Mouse (Mus musculus) embryo, embryonic 10.5 days (tissue): ENCODE measurements around the gene Dedd2.
"Not testable (repeated sequence)": the region's sequence is repeated elsewhere in the genome, so short reads cannot be mapped to it uniquely, and the experiment has no call there.

Experiments
- DNase-seq: peaks from one replicate; pipeline ENCODE4 v3.0.0-alpha.2; 2015; ENCODE audit warnings: low spot score

The Dedd2 gene

GRCm38 (mm10) chr7:25220457-25221101, at the start of gene Dedd2:
TSS of gene Dedd2 (minus strand) at chr7:25220615.
- DNase-seq: peak; percentile 14

GRCm38 (mm10) chr7:25269545-25270271, 49.3 kb upstream of the Dedd2 start:
- DNase-seq: no peak

DNA sequence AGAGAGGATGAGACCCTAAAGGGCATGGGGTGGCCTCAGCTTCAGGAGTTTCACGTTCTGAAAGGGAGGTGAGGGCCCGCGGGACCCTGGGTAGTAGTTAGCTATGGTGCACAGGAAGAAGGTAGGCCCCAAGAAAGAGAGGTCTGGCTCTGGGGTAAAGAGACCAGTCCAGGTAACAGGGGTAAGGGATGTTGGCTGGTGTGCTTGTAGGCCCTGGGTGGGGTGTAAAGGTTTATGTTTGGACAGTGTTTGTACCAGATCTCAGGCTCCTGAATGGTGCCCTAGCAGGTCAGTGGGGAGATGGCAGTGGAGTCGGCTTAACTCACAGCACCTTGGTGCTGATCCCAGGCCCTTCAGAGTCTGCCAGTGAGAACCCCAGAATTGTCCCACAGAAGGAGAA, 48.6 kb upstream of the Dedd2 start:
- DNase-seq: no peak

GRCm38 (mm10) chr7:25268588-25268987, 48.2 kb upstream of the Dedd2 start:
- DNase-seq: no peak

GRCm38 (mm10) chr7:25267751-25268463, 47.5 kb upstream of the Dedd2 start:
- peak; percentile 100 for DNase-seq

GRCm38 (mm10) chr7:25267301-25267750, 46.9 kb upstream of the Dedd2 start, which contains the start of gene Cic:
TSS of gene Cic (plus strand) at chr7:25267704.
- DNase-seq: peak; percentile 100

DNA sequence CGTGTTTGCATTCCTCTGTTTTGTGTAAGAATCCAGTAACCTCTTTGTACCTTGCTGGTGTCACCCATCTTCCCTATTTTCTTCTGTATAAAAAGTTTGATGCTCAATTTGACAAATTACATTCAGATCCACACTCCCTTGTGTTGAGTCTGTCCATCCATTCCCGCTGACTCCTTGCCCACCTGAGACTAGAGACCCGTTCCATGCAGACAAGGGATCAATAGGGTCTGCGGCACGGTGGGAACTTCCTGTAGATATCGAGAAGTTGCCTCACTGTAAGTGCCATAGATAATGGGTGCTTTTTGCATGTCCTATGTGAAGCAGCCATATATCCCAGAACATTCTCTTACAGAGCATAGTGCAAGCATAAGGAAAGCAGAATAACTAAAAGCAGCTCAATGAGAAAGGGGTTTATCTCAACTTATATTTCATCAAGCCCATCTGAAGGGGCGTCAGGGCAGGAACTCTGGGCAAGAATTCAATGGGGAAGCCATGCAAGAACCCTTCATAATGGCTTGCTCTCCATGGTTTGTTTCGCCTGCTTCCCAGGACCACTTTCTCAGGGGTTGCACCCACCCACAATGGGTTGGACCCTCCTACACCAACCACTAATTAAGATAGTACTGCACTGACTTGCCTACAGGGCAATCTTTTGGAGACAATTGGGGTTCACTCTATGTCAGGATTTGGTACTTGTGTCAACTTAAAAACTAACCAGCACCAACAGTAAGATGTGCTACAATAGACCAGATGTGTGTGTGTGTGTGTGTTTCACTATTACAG, 46.0 kb upstream of the Dedd2 start:
- no peak for DNase-seq

GRCm38 (mm10) chr7:25265743-25266142, 45.3 kb upstream of the Dedd2 start:
- DNase-seq: not testable (repeated sequence)

- DNase-seq: no peak
These were observed 43.8 kb upstream of the Dedd2 start for GRCm38 (mm10) chr7:25263968-25264870.

- DNase-seq: no peak
These were observed 41.5 kb upstream of the Dedd2 start for GRCm38 (mm10) chr7:25261896-25262295.

DNA sequence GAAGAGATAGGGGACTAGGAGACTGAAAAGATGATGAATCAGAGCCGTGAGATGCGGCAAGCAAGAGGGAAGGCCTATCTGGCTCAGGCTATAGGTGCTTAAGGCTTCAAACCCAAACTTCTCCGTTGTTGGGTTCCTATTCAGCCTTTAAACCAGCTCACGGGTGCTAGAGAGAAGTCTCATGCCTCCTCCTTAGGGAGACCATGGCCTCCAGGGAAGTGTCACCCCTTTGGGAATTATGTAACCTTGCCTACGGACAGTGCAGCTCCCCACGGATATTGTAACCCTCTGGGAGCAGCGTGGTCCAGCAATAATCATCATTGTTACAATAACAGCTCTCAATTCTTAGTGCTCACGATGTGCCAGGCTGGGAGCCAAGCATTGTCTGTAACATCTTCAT, 31.4 kb upstream of the Dedd2 start:
- DNase-seq: no peak

- peak; percentile 83 for DNase-seq
These were observed 30.8 kb upstream of the Dedd2 start for GRCm38 (mm10) chr7:25251071-25251791.

GRCm38 (mm10) chr7:25250141-25250972, 29.9 kb upstream of the Dedd2 start, which contains the start of gene Erf:
TSS of gene Erf (minus strand) at chr7:25250761.
- peak; percentile 94 for DNase-seq

DNA sequence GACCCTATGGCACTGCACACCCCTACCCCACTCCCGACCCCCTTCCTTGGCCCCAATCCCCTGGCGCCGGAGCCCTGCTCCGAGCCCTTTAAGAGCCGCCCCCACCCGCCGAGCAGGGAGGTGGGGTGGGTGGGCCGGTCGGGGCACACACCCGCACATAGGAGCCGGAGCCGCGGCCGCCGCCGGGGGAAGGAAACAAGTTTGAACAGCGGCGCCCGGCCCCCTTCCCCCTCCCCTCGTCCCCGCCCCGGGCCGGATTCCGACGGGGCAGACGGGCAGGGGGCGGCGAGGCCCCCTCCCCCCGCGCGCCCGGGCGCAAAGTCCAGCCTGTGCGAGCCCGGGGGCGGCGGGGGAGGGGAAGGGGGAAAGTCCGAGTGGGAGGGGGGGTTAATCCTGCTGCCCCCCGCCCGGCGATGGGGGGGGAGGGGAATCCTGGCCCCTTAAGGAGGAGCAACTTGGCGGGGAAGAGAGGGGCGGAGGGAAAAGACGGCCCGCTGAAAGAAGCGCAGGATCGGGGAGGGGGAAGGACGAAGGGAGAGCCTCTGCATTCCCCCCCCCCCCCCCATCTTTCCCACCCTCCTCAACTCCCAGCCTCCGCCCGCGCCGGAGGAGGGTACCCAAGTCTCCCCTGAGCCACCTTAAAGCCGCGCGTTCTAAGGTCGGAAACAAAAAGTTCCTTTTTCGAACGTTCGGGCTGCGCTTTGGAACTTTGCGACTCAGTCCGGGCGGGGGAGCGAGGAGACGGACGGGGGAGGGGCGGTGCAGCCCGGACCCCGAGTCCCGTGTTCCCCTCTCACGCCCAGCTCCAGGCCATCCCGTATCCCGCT, 29.1 kb upstream of the Dedd2 start:
- DNase-seq: peak; percentile 86

DNA sequence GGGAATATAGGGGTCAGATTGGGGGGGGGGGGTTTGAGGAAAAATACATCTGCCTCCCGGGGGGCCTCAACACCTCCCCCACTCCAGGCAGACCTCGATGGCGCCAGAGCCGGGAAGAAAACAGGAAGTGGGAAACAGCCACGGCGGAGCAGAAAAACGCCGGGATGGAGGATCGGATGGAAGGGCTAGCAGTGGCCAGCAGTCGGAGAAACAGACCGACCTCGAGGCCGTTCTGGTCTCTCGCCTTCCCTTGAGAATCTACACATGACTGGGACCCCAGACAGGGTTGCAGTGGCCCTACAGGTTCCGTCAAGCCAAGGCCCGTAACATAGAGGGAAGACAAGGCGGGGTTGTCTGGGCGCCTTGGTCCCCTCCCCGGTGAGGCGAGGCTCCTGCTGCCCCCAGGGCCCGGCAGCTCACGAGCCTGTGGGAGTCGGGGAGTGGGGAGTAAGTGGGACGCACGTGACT, 28.5 kb upstream of the Dedd2 start:
- DNase-seq: no peak

- peak; percentile 59 for DNase-seq
These were observed 27.7 kb upstream of the Dedd2 start for GRCm38 (mm10) chr7:25248018-25248647.

DNA sequence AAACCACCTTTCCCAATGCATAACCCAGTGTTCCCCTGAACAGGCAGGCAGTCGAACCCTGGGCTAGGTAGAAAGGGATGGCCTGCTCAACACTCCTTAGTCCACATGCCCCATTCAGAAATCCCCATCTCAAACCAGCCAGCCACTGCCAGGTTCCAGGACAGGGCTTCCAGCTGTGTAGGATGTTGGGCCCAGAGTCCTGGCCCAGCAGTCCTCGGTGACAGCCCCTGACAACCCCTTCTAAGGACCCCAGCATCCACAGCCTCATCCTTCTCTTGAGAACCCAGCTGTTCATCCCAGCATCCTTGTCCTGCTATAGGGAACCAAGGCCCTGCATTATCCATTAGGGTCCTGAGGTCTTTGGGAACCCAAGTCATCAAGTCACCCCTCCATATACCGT, 27.1 kb upstream of the Dedd2 start:
- no peak for DNase-seq

DNA sequence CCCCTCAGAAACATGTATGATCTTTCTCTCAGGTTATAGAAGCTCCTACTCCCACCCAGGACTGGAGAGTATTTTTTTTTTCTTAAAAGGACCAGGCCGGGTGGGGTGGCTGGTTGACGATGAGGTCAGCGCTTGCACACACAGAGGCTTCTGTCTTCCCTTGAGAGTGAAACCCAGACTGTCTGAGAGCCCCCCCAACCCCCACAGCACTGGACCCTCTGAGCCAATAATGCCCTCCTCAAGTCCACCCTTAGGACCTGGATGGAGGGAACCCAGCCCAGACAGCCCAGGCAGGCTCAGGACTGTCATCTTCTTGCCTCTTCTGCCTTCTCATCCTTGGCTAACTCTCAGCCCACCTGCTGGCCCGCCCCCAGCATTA, 26.3 kb upstream of the Dedd2 start:
- DNase-seq: no peak
